Mouse (Mus musculus) myocyte (in vitro differentiated cells): ENCODE results near the gene Evpl.

Experiments used
- E2F4 ChIP-seq: IDR thresholded peaks from one replicate; pipeline ENCODE4 v1.6.1; 2011; ENCODE audit warnings: mild to moderate bottlenecking, control low read depth, moderate library complexity; ENCODE audit not compliant: insufficient read depth
- MYOG ChIP-seq, 3 experiments: IDR thresholded peaks; one replicate each; pipeline ENCODE4 v1.6.1; 2011; ENCODE audit warnings: control low read depth in 2 of 3, low read depth in 2 of 3, mild to moderate bottlenecking in 2 of 3; ENCODE audit not compliant: insufficient read length in 2 of 3, control insufficient read depth in 1 of 3, insufficient read depth in 1 of 3
- POLR2A ChIP-seq: IDR thresholded peaks from one replicate; pipeline ENCODE4 v1.6.1; 2011; ENCODE audit warnings: low read depth, mild to moderate bottlenecking, control low read depth, moderate library complexity; ENCODE audit not compliant: insufficient read length
- POLR2AphosphoS2 ChIP-seq: IDR thresholded peaks from one replicate; pipeline ENCODE4 v1.6.1; 2011; ENCODE audit warnings: low read depth, control low read depth; ENCODE audit not compliant: insufficient read length

- TF ChIP-seq POLR2A = no peak
- no peak for TF ChIP-seq E2F4
- TF ChIP-seq POLR2AphosphoS2 = no peak
- no peak for TF ChIP-seq MYOG (IDR thresholded peaks at IDR 0.05; ENCODE audit: control insufficient read depth in 1 of 3, insufficient read depth in 1 of 3, insufficient read length in 2 of 3, low read depth in 2 of 3)
These were observed 40.9 kb downstream of the Evpl start for GRCm38 (mm10) chr11:116196866-116197583.
